Mouse (Mus musculus): ENCODE data around the gene Ip6k1.

- TF ChIP-seq CEBPB (IDR thresholded peaks at IDR 0.05; ENCODE audit: insufficient read depth, poor library complexity, severe bottlenecking): no peak
- TF ChIP-seq USF1 (IDR thresholded peaks at IDR 0.05; ENCODE audit: low read depth): no peak
- TF ChIP-seq E2F4 (IDR thresholded peaks at IDR 0.05; ENCODE audit: insufficient read depth): no peak
- TF ChIP-seq POLR2A (IDR thresholded peaks at IDR 0.05; ENCODE audit: insufficient read length, low read depth): no peak
- TF ChIP-seq TCF12 (IDR thresholded peaks at IDR 0.05; ENCODE audit: insufficient read depth, poor library complexity, severe bottlenecking): no peak
- no peak for TF ChIP-seq MAX (IDR thresholded peaks at IDR 0.05; ENCODE audit: low read depth)
- TF ChIP-seq MYOG (IDR thresholded peaks at IDR 0.05; ENCODE audit: control insufficient read depth in 1 of 3, insufficient read depth in 1 of 3, insufficient read length in 2 of 3, low read depth in 2 of 3): no peak
Measured at GRCm38 (mm10) chr9:108023216-108023615, 20.9 kb downstream of the Ip6k1 start.

Measured in myocyte (in vitro differentiated cells).